8 mouse cellular contexts compared by ENCODE assay signal in the genomic region with DNA sequence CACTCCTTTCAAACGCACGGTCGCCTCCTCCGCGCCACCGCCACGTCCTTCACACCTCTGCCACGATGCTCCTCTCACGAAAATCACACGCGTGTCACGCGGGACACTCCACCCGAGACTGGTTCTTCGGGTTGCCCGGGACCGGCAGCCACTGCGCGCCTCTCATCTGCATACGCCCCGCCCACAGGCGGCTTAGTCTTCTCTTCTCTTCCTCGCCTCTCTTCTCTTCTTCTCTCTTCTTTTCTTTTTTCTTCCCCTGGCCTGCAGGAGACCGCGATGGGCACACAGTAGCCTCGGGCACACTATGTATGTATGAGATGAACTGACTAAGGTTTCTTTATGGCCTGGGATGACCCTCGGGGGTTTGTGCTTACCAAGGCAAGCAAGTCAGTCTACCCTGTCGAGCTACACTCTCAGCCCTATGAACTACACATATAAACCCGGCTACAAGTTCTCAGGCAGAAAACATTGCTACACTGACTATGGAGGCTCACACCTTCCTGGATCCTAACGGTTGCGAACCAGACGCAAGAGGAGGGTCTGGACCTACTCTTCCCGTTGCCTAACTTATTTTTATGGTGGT. TPM values are rescaled to one million over a fixed set of nuclear protein-coding genes. Genes with fewer than 3 reads are reported as not detected.
DNase-seq lines count a peak whose midpoint lies in the region; ATAC-seq lines count a peak whose summit lies in the region.
"Not testable (repeated sequence)": the region's sequence is repeated elsewhere in the genome, so short reads cannot be mapped to it uniquely, and the experiment has no call there.

No protein-coding gene starts in this region.

- H3K4me3 ChIP-seq in forebrain, embryonic 14.5 days (ENCODE audit: low read depth, low read length); heart, embryonic 16.5 days (ENCODE audit: low read length); limb, embryonic 13.5 days: not testable (repeated sequence)
- H3K4me3 ChIP-seq in neural tube, embryonic 15.5 days (replicated peaks): 0 out of 2 replicates have a peak overlapping the region, but pooled peaks have one; percentile 19

- H3K9ac ChIP-seq in forebrain, embryonic 14.5 days (ENCODE audit: low read length); heart, embryonic 16.5 days (ENCODE audit: low read length); limb, embryonic 13.5 days; neural tube, embryonic 15.5 days (replicated peaks): not testable (repeated sequence)

- H3K27ac ChIP-seq in forebrain, embryonic 14.5 days (ENCODE audit: low read depth, low read length); heart, embryonic 16.5 days (ENCODE audit: low read length); limb, embryonic 13.5 days; neural tube, embryonic 15.5 days (replicated peaks): not testable (repeated sequence)

- not testable (repeated sequence) for H3K9me3 ChIP-seq in forebrain, embryonic 14.5 days (replicated peaks; ENCODE audit: control insufficient read depth, low read length); heart, embryonic 16.5 days (replicated peaks; ENCODE audit: control insufficient read depth, low read length); limb, embryonic 13.5 days; neural tube, embryonic 15.5 days (replicated peaks)

- H3K4me2 ChIP-seq in forebrain, embryonic 14.5 days (ENCODE audit: low read length); heart, embryonic 16.5 days (ENCODE audit: low read depth, low read length); neural tube, embryonic 15.5 days: not testable (repeated sequence)
- H3K4me2 ChIP-seq in limb, embryonic 13.5 days (replicated peaks): 0 out of 2 replicates have a peak overlapping the region, but pooled peaks have one; percentile 31

- ATAC-seq in CD4-positive, CD25-positive, alpha-beta regulatory T cell, adult 4 months: peak; percentile 44
- ATAC-seq in forebrain, embryonic 14.5 days: peak; percentile 67
- peak; percentile 37 for ATAC-seq in heart, embryonic 16.5 days (replicated peaks; ENCODE audit: extremely low read depth, insufficient read depth, low FRiP score)
- ATAC-seq in limb, embryonic 13.5 days (ENCODE audit: low FRiP score, low read depth): peak; percentile 51
- peak; percentile 41 for ATAC-seq in megakaryocyte, adult 5-6 weeks (ENCODE audit: poor library complexity, severe bottlenecking)
- ATAC-seq in neural tube, embryonic 15.5 days (ENCODE audit: low FRiP score): peak; percentile 71

- peak; percentile 58 for DNase-seq in cerebellum, adult 9-11 months
- not testable (repeated sequence) for DNase-seq in forebrain, embryonic 14.5 days (ENCODE audit: low spot score)
- DNase-seq in kidney, adult 18-20 months: peak; percentile 49

- WGBS in forebrain, embryonic 14.5 days: 0% methylated on average over 6 of the region's 33 CpGs
- 0% methylated on average over 8 of the region's 33 CpGs for WGBS in heart, embryonic 16.5 days
- WGBS in limb, embryonic 13.5 days: under 1% methylated on average over 11 of the region's 33 CpGs
- WGBS in neural tube, embryonic 15.5 days: 0% methylated on average over 9 of the region's 33 CpGs

- not testable (repeated sequence) for H3K27me3 ChIP-seq in forebrain, embryonic 14.5 days (replicated peaks; ENCODE audit: control insufficient read depth, insufficient read depth, low read length); heart, embryonic 16.5 days (ENCODE audit: control insufficient read depth, insufficient read depth, low read length); limb, embryonic 13.5 days; neural tube, embryonic 15.5 days (replicated peaks)

- not testable (repeated sequence) for H3K36me3 ChIP-seq in forebrain, embryonic 14.5 days (ENCODE audit: control insufficient read depth, insufficient read depth, low read length); heart, embryonic 16.5 days (ENCODE audit: control insufficient read depth, insufficient read depth); limb, embryonic 13.5 days; neural tube, embryonic 15.5 days

- not testable (repeated sequence) for H3K4me1 ChIP-seq in forebrain, embryonic 14.5 days (ENCODE audit: control insufficient read depth, insufficient read depth, low read length); heart, embryonic 16.5 days (ENCODE audit: control insufficient read depth, insufficient read depth, low read length); limb, embryonic 13.5 days; neural tube, embryonic 15.5 days

RNA-seq across cellular contexts. Expression of a gene that starts 43.1 kb away (rescaled TPM):
- 100 to 1,000 TPM; 115 to 149 TPM for polyA plus RNA-seq in CD4-positive, CD25-positive, alpha-beta regulatory T cell, adult 4 months (2017; shearing (Covaris generic))
- 84.0 and 87.0 TPM in 2 replicates for polyA plus RNA-seq in forebrain, embryonic 14.5 days (2014; fragmentation: Nextera tagmentation; extraction: Ambion mirVana)
- polyA plus RNA-seq in heart, embryonic 16.5 days (2015; fragmentation: Nextera tagmentation; extraction: Ambion mirVana): 43.3 and 45.7 TPM in 2 replicates
- 72.8 and 79.7 TPM in 2 replicates for polyA plus RNA-seq in limb, embryonic 13.5 days (2015; fragmentation: Nextera tagmentation; extraction: Ambion mirVana)
- total RNA-seq in megakaryocyte, adult 5-6 weeks (2015): 48.6 and 68.4 TPM in 2 replicates
- 71.0 and 86.9 TPM in 2 replicates for total RNA-seq in megakaryocyte, adult 5-6 weeks (2017)
- polyA plus RNA-seq in neural tube, embryonic 15.5 days (2015; fragmentation: Nextera tagmentation; extraction: Ambion mirVana): 76.4 and 86.5 TPM in 2 replicates

RNA-seq across cellular contexts. Expression of a gene that starts 56.8 kb away (rescaled TPM):
- 100 to 1,000 TPM; 133 to 174 TPM for polyA plus RNA-seq in CD4-positive, CD25-positive, alpha-beta regulatory T cell, adult 4 months (2017; shearing (Covaris generic))
- 187 and 194 TPM in 2 replicates for polyA plus RNA-seq in forebrain, embryonic 14.5 days (2014; fragmentation: Nextera tagmentation; extraction: Ambion mirVana)
- polyA plus RNA-seq in heart, embryonic 16.5 days (2015; fragmentation: Nextera tagmentation; extraction: Ambion mirVana): 98.0 and 107 TPM in 2 replicates
- 194 and 208 TPM in 2 replicates for polyA plus RNA-seq in limb, embryonic 13.5 days (2015; fragmentation: Nextera tagmentation; extraction: Ambion mirVana)
- total RNA-seq in megakaryocyte, adult 5-6 weeks (2015): 68.6 and 74.9 TPM in 2 replicates
- 99.5 and 101 TPM in 2 replicates for total RNA-seq in megakaryocyte, adult 5-6 weeks (2017)
- 131 and 137 TPM in 2 replicates for polyA plus RNA-seq in neural tube, embryonic 15.5 days (2015; fragmentation: Nextera tagmentation; extraction: Ambion mirVana)
